Mouse (Mus musculus) liver, embryonic 12.5 days (tissue): ENCODE data around the gene Ergic2. TPM values are rescaled to one million over a fixed set of nuclear protein-coding genes. Genes with fewer than 3 reads are reported as not detected.
A peak's percentile ranks its signal among the peaks of the same experiment; 100 is the strongest.

Experiments
- ATAC-seq: fragments of 200-750 bp; cut with Nextera tagmentation; 2 replicates; pipeline ENCODE4 v1.8.0; 2017; ENCODE audit warnings: moderate number of reproducible peaks, mild to moderate bottlenecking, moderate library complexity
- H3K27ac ChIP-seq: fragments of 300-500 bp; sonication (generic); 2 replicates; pipeline ENCODE4 v1.5.1; 2016; ENCODE audit warnings: mild to moderate bottlenecking
- H3K27me3 ChIP-seq: fragments of 300-500 bp; sonication (generic); replicated peaks from 2 replicates; pipeline ENCODE4 v1.6.1; 2016; ENCODE audit warnings: mild to moderate bottlenecking, moderate library complexity
- H3K36me3 ChIP-seq: fragments of 300-500 bp; sonication (generic); 2 replicates; pipeline ENCODE4 v1.6.1; 2016; ENCODE audit warnings: mild to moderate bottlenecking, moderate library complexity
- H3K4me1 ChIP-seq: fragments of 300-500 bp; sonication (generic); 2 replicates; pipeline ENCODE4 v1.6.1; 2016
- H3K4me2 ChIP-seq: fragments of 300-500 bp; sonication (generic); 2 replicates; pipeline ENCODE4 v1.6.1; 2016; ENCODE audit warnings: mild to moderate bottlenecking, moderate library complexity
- H3K4me3 ChIP-seq: fragments of 300-500 bp; sonication (generic); 2 replicates; pipeline ENCODE4 v1.5.1; 2016; ENCODE audit warnings: mild to moderate bottlenecking, moderate library complexity
- H3K9ac ChIP-seq: fragments of 300-500 bp; sonication (generic); 2 replicates; pipeline ENCODE4 v1.6.1; 2016; ENCODE audit warnings: mild to moderate bottlenecking, moderate library complexity
- H3K9me3 ChIP-seq: fragments of 300-500 bp; sonication (generic); replicated peaks from 2 replicates; pipeline ENCODE4 v1.6.1; 2016; ENCODE audit warnings: mild to moderate bottlenecking, moderate library complexity
- WGBS: fragments of 180-500 bp; shearing (Covaris S2); methylation state at CpG from one replicate; pipeline ENCODE4 v1.1.7; 2016; ENCODE audit not compliant: insufficient replicate concordance; 5-methylcytosine and 5-hydroxymethylcytosine counted together
- polyA plus RNA-seq: library from polyadenylated mRNA; unstranded; fragments of >200 nt; fragmentation: Nextera tagmentation; extraction: Ambion mirVana; gene quantifications from 2 replicates; pipeline ENCODE4 v1.2.1, GENCODE M21; 2016

The Ergic2 gene
- polyA plus RNA-seq, 1 experiment from 2014 or later: 146 TPM

DNA sequence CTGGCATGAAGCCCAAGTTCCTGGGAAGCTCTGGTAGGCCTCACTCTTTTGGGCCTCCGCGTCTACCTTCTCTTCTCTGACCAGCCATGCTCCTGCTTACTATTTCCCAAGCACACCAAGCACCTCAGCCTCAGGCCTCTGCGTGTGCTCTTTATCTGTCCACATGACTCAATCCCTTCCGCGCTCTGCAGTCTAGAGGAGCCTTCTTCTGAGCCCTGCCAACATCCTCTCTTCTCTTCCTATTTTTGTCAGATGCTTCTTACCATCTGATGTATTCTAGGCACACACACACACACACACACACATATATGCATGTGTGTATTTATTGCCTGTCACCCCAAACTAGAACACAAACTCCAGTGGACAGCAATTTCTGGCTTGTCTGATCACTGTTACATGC is 29.5 kb upstream of the Ergic2 start:
- Histone ChIP-seq H3K27ac (no peak overlapping the region), H3K27me3 (no peaks in the 10 kb centered on the region), H3K36me3 (no peaks in the 10 kb centered on the region), H3K9me3 (no peaks in the 10 kb centered on the region), H3K9ac (no peak overlapping the region), H3K4me2 (no peak overlapping the region), H3K4me3 (no peak overlapping the region), H3K4me1 (no peaks in the 10 kb centered on the region)
- ATAC-seq: no peak
- WGBS: 72% methylated on average over 5 of the region's 5 CpGs

DNA sequence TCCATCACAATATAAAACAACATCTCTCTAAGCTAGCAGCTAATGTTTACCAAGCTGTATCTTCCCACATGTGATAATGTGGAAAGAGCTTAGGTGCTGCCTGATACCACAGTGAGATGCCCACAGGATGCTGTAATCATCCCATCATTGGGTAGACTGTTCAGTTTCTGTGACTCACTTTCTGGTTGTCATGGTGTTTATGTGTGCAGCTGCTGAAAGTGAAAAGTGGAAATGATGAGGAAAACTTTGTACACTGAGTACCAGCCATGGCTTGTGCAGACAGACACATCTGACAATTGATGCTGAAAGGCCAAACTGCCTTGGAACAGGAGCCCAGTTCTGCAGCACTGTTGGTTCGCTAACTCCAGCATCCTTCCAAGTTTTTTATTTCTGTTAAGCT is 27.1 kb upstream of the Ergic2 start:
- Histone ChIP-seq H3K4me1 (no peaks in the 10 kb centered on the region), H3K9me3 (no peaks in the 10 kb centered on the region), H3K36me3 (no peaks in the 10 kb centered on the region), H3K9ac (no peak overlapping the region), H3K4me3 (no peak overlapping the region), H3K27me3 (no peaks in the 10 kb centered on the region), H3K4me2 (no peak overlapping the region), H3K27ac (no peak overlapping the region)
- WGBS: 85% methylated on average over 1 of the region's 1 CpGs
- ATAC-seq: no peak

DNA sequence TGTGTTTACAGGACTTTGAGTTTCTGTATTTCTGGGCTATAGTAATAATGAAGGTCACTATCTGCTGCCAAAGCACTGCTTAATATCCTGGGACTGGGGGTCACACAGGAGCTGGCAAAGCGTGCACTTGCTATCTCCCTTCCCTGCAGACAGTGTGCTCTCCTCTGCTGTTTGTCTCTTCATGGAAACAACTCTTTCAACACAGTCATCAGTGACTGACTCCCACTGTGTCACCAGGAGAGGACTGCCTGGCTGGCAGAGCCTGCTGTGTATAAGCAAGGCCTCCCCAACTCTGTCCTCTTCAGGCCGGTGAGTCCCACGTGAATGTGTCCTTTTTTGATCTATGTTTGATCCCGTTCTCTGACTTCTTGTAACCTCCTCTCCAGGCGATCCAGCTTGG is 25.3 kb upstream of the Ergic2 start:
- Histone ChIP-seq H3K9me3 (no peaks in the 10 kb centered on the region), H3K9ac (no peak overlapping the region), H3K27me3 (no peaks in the 10 kb centered on the region), H3K36me3 (no peaks in the 10 kb centered on the region), H3K4me1 (no peaks in the 10 kb centered on the region), H3K4me2 (no peak overlapping the region), H3K4me3 (no peak overlapping the region), H3K27ac (no peak overlapping the region)
- WGBS: 47% methylated on average over 5 of the region's 5 CpGs
- ATAC-seq: no peak

GRCm38 (mm10) chr6:148234105-148234828 is 22.1 kb upstream of the Ergic2 start:
- H3K4me2 ChIP-seq: no peak overlapping the region
- ATAC-seq: no peak
- no peak overlapping the region for H3K27ac ChIP-seq
- no peaks in the 10 kb centered on the region for H3K4me1 ChIP-seq
- H3K4me3 ChIP-seq: no peak overlapping the region
- no peaks in the 10 kb centered on the region for H3K9me3 ChIP-seq
- H3K9ac ChIP-seq: no peak overlapping the region
- H3K27me3 ChIP-seq: no peaks in the 10 kb centered on the region
- WGBS: 55% methylated on average over 3 of the region's 3 CpGs
- H3K36me3 ChIP-seq: no peaks in the 10 kb centered on the region

GRCm38 (mm10) chr6:148227542-148227941 is 15.4 kb upstream of the Ergic2 start:
- Histone ChIP-seq H3K27me3 (no peaks in the 10 kb centered on the region), H3K4me1 (no peaks in the 10 kb centered on the region), H3K9ac (no peak overlapping the region), H3K4me3 (no peak overlapping the region), H3K36me3 (no peaks in the 10 kb centered on the region), H3K4me2 (no peak overlapping the region), H3K27ac (no peak overlapping the region), H3K9me3 (no peaks in the 10 kb centered on the region)
- 35% methylated on average over 3 of the region's 3 CpGs for WGBS
- ATAC-seq: no peak

DNA sequence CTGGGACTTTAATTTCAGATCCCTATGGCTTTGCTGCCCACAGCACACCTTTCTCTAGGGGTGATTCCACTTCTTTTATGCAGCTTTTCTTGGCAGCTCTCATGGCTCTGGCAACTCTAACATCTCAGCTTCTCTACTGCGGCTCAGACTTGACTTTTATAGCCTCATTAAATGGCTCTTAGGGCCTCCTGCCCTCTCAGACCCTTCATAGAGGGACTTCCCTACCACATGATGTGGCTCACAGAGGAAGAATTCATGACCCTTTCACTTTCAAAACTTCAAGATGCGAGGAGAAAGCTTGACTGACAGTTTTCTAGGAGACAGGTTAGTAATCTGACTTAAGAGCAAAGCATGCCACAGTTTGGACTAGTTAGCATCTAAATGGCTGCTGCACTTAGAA is 10.5 kb upstream of the Ergic2 start:
- Histone ChIP-seq H3K4me2 (no peak overlapping the region), H3K27ac (no peak overlapping the region), H3K9ac (no peak overlapping the region), H3K4me1 (peaks cover 21% of the 10 kb centered on the region), H3K36me3 (no peaks in the 10 kb centered on the region), H3K27me3 (no peaks in the 10 kb centered on the region), H3K9me3 (no peaks in the 10 kb centered on the region), H3K4me3 (no peak overlapping the region)
- ATAC-seq: no peak
- 77% methylated on average over 2 of the region's 2 CpGs for WGBS

- H3K4me2 ChIP-seq: peak overlapping the region; percentile 8; the same call in 1 of the 2 replicates
- H3K4me1 ChIP-seq: peaks cover 30% of the 10 kb centered on the region
- no peak overlapping the region for H3K4me3 ChIP-seq
- no peaks in the 10 kb centered on the region for H3K9me3 ChIP-seq
- H3K27me3 ChIP-seq: no peaks in the 10 kb centered on the region
- H3K27ac ChIP-seq: peak overlapping the region; percentile 73
- peak; percentile 67 for ATAC-seq
- H3K36me3 ChIP-seq: peaks cover 16% of the 10 kb centered on the region
- no peak overlapping the region for H3K9ac ChIP-seq
- 38% methylated on average over 2 of the region's 2 CpGs for WGBS
These were observed 6.3 kb upstream of the Ergic2 start for GRCm38 (mm10) chr6:148218235-148219076.

DNA sequence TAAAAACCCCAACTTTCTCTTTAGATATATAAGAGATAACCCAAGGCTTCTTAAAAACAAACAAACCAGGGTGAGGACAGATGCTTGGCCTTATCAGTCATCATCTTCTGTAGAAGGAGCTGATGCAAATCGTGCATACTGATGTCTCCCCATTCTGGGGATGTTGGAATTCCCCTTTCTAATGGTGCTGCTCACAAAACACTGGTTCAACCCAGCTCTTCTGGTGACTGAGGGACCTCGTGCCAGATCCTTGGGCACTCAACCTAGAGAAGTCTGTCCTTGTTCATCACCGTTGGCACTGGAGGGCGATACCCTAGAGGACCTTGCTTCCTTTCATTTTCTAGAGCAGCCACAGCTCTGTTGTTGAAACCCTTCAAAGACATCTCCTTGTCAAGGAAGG is 4.6 kb upstream of the Ergic2 start:
- no peak for ATAC-seq
- Histone ChIP-seq H3K9ac (no peak overlapping the region), H3K36me3 (peaks cover 16% of the 10 kb centered on the region), H3K4me1 (peaks cover 40% of the 10 kb centered on the region), H3K9me3 (no peaks in the 10 kb centered on the region), H3K27me3 (no peaks in the 10 kb centered on the region), H3K4me2 (no peak overlapping the region), H3K4me3 (no peak overlapping the region), H3K27ac (no peak overlapping the region)
- WGBS: 73% methylated on average over 4 of the region's 4 CpGs

DNA sequence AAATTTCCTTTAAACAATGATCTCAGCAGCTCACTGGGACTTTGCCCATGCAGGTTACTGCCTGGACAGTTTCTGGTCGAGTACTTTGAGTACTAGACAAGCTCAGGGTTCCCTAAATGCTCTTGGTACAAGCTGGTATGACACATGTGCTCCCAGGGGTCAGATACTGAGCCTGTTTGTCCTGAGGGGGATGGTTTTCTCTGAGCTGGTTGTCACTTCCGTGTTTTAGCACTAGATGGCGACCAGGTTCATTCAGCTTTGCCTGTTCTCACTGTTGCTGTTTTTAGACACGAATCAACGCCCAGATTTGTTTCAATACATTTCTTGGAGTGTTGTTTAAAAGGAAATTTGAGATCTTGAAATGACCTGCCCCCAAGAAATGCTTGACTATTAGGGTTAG is 2.6 kb upstream of the Ergic2 start:
- H3K4me1 ChIP-seq: peaks cover 51% of the 10 kb centered on the region
- no peaks in the 10 kb centered on the region for H3K27me3 ChIP-seq
- H3K36me3 ChIP-seq: peaks cover 16% of the 10 kb centered on the region
- no peak overlapping the region for H3K4me2 ChIP-seq
- ATAC-seq: no peak
- H3K9ac ChIP-seq: no peak overlapping the region
- H3K4me3 ChIP-seq: no peak overlapping the region
- H3K27ac ChIP-seq: no peak overlapping the region
- no peaks in the 10 kb centered on the region for H3K9me3 ChIP-seq
- WGBS: 3% methylated on average over 5 of the region's 5 CpGs

DNA sequence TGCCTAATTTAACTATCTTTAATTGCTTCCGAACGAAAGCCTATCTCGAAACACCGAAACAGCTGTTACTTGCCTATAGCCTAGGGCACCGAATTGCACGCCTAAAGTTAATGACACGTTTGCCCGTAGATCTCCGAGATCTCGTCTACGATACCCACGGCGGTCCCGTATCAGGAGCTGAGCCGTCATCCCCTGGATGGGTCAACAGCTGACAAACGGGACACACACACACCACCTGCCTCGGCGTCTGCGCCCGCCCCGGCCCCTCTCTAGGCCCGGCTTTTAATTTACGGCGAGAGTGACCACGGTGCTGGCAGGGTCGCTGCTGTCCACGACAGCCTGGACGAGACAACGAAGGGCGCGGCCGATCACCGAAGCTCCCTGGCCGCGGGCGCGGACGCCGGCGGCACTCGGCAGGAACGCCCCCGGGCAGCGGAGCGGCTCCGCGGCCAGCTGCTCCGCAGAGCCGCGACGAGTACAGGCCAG is 740 bp downstream of the Ergic2 start:
- Histone ChIP-seq H3K9ac (peak overlapping the region; percentile 96), H3K4me3 (peak overlapping the region; percentile 94), H3K4me1 (peaks cover 49% of the 10 kb centered on the region), H3K27me3 (no peaks in the 10 kb centered on the region), H3K36me3 (peaks cover 14% of the 10 kb centered on the region; the same call in 1 of the 2 replicates), H3K9me3 (no peaks in the 10 kb centered on the region), H3K4me2 (peak overlapping the region; percentile 85), H3K27ac (peak overlapping the region; percentile 94)
- peak; percentile 70 for ATAC-seq
- WGBS: under 1% methylated on average over 51 of the region's 51 CpGs

DNA sequence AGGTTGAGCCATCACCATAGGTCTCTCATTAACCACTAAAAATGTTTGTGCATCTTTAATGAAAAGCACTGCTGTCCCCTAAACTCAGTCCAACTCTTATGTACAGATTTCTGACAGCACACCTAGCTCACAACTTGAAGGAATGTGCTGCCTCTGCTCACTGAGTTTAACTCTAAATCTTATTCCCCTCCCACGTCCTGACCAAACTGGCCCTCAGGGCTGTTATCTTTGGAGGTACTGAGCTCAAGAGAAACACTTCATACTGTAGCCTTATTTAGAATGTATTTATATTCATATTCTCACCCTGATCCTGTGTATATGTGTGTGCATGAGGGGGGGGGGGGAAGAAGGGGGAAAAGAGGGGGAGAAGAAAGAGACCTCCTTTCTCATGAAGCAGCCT is 4.7 kb downstream of the Ergic2 start:
- Histone ChIP-seq H3K27me3 (no peaks in the 10 kb centered on the region), H3K4me3 (no peak overlapping the region), H3K36me3 (peaks cover 37% of the 10 kb centered on the region), H3K9ac (no peak overlapping the region), H3K4me2 (no peak overlapping the region), H3K4me1 (peaks cover 31% of the 10 kb centered on the region), H3K9me3 (no peaks in the 10 kb centered on the region), H3K27ac (no peak overlapping the region)
- 66% methylated on average over 1 of the region's 1 CpGs for WGBS
- no peak for ATAC-seq

- no peaks in the 10 kb centered on the region for H3K9me3 ChIP-seq
- WGBS: 74% methylated on average over 1 of the region's 1 CpGs
- no peak overlapping the region for H3K9ac ChIP-seq
- H3K4me3 ChIP-seq: no peak overlapping the region
- H3K36me3 ChIP-seq: peaks cover 54% of the 10 kb centered on the region
- no peak overlapping the region for H3K4me2 ChIP-seq
- no peak overlapping the region for H3K27ac ChIP-seq
- ATAC-seq: no peak
- peaks cover 20% of the 10 kb centered on the region for H3K4me1 ChIP-seq
- H3K27me3 ChIP-seq: no peaks in the 10 kb centered on the region
These were observed 7.0 kb downstream of the Ergic2 start for GRCm38 (mm10) chr6:148205134-148205533.
